Mouse (Mus musculus) gastrocnemius, postnatal 25 days (tissue): Measurements from ENCODE around the gene Phf10. TPM values are rescaled to one million over a fixed set of nuclear protein-coding genes. Genes with fewer than 3 reads are reported as not detected.
A peak's percentile ranks its signal among the peaks of the same experiment; 100 is the strongest.
"Not testable (repeated sequence)": the region's sequence is repeated elsewhere in the genome, so short reads cannot be mapped to it uniquely, and the experiment has no call there.

ENCODE experiments used
- DNase-seq: peaks from one replicate; pipeline ENCODE4 v3.0.0; 2022
- long read RNA-seq, 2 experiments: library from polyadenylated mRNA; stranded (forward); transcript quantifications; one replicate each; pipeline ENCODE4 v2.0.0; 2021
- total RNA-seq, 2 experiments: library from RNA; stranded (reverse); gene quantifications; 1 replicate in 1 of 2; 2 replicates in 1 of 2; pipeline ENCODE4 v1.2.3; 2021

The Phf10 gene
- total RNA-seq = 10 to 100 TPM; 44.2 to 46.5 TPM
- long read RNA-seq, experiment 1, transcript Phf10-201 (12 exons, 1,663 nt) = major isoform, 29 of 62 reads
- long read RNA-seq, experiment 1, partial matches to known transcripts = 9 of 62 reads
- long read RNA-seq, experiment 1, other reads (novel, unspliced or antisense) = 24 of 62 reads
- long read RNA-seq, experiment 2, transcript Phf10-201 (12 exons, 1,663 nt) = major isoform, 33 of 74 reads
- long read RNA-seq, experiment 2, partial matches to known transcripts = 21 of 74 reads
- long read RNA-seq, experiment 2, other reads (novel, unspliced or antisense) = 20 of 74 reads

DNA sequence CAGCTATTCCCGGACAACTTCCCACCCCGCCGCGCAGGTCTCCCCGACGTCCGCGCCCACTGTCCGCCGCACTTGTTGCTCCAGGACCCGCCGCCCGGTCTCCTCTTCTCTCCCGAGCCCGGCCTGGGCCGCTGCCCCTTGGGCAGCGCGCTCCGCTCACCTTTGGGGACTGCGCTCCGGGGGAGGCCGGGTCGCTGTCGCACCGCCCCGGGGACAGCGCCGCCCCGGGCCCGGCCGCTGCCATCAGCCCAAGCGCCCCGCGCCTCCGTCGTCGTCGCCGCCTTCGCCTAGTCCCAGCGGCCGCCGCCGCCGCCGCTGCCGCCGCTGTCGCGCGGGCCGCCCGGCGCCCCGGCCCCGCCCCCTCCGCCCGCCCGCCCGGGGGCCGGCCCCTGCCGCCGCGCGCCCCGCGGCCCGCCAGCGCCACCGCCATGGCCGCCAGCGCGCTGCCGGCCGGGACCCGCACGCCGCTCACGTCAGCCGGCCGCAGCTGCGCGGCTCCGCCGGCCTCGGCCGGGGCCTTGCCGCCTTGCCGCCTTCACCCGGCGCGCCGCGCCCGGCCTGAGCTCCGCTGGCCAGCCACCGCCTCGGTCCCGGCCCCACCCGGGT, at the start of gene Phf10:
TSS of gene Phf10 (minus strand) at position 323 of the 606 bp plus-strand sequence.
- peak; percentile 13 for DNase-seq

- not testable (repeated sequence) for DNase-seq
Measured at GRCm38 (mm10) chr17:15009706-15010413, 48.8 kb upstream of the Phf10 start, which contains the start of gene Gm3435. Gm3435 (plus strand) TSS chr17:15010176.

DNA sequence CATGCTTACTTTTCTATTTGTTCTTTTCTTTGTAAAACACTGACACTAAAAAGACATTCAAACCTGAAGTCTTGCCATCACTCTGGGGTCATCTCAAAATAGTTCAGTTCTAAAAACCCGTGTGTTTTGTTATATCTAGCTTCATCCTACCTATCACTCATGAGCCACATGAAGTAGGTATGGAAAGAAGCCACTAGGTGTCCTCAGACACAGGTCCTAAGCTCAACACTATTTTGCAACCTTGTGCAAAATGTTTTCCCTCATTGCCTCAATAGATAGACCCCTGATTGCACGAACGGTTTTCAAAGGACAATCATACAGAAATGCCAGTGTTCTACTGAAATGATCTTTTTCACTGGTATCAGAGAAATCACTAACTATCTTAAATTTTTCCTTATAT, 48.0 kb upstream of the Phf10 start:
- DNase-seq = not testable (repeated sequence)

- not testable (repeated sequence) for DNase-seq
Measured at GRCm38 (mm10) chr17:15000047-15000446, 39.0 kb upstream of the Phf10 start.

DNA sequence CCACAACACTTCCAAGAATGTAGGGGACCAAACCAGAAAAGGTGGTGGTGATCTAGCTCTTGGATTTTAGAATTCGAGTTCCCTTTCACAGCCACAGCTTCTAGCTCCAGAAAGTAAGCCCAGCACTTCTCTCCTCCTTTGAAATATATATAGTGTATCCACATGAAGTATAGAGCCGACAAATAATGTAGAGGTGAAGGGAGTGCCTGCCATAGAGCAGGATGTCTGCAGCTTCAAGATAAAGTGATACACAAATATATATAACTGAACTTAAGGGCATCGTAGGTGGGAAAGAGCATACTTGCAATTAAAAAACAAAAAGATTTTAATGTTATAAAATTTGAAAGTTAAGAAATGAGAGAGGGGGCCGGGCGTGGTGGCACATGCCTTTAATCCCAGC, 33.1 kb upstream of the Phf10 start:
- DNase-seq = not testable (repeated sequence)

- not testable (repeated sequence) for DNase-seq
Measured at GRCm38 (mm10) chr17:14993139-14993832, 32.2 kb upstream of the Phf10 start.

GRCm38 (mm10) chr17:14992522-14993138, 31.6 kb upstream of the Phf10 start:
- DNase-seq = not testable (repeated sequence)

GRCm38 (mm10) chr17:14990116-14990702, 29.1 kb upstream of the Phf10 start:
- peak; percentile 3 for DNase-seq

DNA sequence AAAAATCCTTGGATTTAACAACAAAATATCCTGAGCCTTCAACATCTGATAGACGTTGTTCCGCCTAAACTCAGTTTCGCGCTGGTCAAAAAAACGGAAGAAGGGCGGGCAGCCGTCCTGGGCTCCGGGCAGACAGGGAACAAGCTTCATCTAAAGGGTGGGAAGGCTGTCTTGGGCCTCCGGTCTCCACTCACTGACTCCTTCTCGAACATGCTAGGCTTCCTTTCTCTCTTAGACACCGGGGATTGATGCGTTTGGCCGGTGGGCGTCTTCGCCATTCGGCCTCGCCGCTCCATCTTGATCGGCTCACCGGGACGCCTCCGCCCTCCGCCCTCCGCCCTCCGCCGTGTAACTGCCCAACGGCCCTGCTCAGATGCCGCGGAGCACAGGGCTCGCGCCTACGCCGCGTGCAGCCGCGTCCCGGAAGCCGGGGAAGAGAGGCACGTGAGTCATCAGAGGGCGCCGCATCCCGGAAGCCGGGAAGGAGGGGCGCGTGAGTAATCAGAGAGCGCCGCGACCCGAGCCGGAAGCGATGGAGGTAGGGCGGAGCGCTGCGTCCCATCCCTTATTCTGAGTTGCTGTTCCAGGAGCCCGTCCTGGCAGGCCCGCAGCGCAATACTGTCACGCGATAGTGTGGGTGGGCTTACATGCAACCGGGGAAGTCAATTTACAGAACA, 17.4 kb upstream of the Phf10 start, which contains the start of the genes 9030025P20Rik and Gm3417:
TSS of gene 9030025P20Rik (plus strand) at position 107 of the 677 bp plus-strand sequence.
TSS of gene Gm3417 (minus strand) at position 429 of the 677 bp plus-strand sequence.
- DNase-seq = not testable (repeated sequence)

GRCm38 (mm10) chr17:14977718-14978361, 16.8 kb upstream of the Phf10 start:
- not testable (repeated sequence) for DNase-seq

DNA sequence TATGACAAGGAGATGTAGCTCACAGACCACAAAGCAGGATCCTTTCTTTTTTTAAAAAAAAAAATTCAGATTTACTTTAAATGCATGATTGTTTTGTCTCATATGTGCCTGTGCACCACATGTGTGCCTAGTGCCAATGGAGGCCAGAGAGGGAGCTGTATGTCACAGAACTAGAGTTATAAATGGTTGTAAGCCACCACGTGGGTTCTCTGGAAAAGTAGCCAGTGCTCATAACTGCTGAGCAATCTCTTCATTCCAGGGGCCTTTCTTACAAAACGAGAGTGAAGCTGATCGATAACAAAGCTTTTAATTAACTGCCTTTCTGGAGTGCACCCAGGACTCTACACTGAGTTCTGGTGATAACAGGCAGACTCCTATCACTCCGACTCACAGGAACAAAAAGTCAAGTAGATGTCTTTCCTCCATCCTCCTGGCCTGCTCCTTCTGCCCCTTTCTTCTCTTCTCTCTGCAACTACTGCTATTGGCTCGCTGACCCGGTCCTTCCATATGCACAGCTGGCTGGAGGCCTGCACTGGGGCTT, 7.4 kb upstream of the Phf10 start:
- not testable (repeated sequence) for DNase-seq

- DNase-seq = not testable (repeated sequence)
Measured at GRCm38 (mm10) chr17:14961557-14962154, 583 bp upstream of the Phf10 start.

DNA sequence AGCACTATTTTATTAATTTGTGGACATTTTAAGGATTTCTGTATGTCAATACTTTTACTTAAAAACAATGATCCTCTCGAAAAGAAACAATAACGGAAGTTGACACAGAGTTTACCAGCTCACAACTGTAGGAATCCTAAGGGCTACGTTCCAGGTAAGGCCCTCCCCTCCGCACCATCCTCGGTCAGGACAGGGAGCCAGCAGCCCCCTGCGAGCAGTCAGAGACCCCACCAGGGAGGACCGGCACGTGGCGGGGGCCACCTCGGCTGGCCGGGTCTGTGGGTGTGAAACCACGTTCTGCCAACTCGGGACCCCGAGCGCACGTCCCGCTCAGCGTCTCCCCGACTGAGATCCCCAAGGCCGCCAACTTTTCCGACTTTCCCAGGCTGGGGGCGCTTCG, 553 bp downstream of the Phf10 start:
- peak; percentile 33 for DNase-seq

- DNase-seq = no peak
Measured at GRCm38 (mm10) chr17:14959979-14960378, 1.1 kb downstream of the Phf10 start.

DNA sequence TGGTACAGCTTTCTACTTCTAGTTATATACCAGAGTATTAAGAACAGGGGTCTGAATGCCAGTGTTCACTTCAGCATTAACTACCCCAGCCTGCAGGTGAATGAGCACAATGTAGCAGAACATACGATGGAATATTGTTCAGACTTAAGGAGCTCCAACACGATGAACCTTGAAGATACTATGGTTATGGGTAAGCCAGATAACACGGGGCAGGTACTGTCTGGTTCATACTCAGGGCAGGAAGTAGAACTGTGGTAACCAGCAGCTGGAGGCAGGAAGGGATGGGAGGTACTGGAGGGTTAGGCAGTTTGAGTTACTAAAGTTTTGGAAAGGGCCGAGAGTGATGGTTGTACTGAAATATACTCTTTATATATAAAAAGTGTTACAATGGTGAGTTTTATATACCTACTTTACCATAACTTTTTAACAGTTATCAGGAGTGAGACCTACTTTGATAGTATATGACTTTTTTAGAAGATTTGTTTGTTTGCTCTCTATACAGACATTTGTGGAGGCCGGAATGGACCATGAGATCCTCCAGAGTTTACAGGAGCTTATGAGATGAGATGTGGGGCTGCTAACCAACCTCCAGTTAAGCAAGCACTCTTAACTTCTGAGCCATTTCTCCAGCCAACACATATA, 2.3 kb downstream of the Phf10 start:
- DNase-seq = no peak

DNA sequence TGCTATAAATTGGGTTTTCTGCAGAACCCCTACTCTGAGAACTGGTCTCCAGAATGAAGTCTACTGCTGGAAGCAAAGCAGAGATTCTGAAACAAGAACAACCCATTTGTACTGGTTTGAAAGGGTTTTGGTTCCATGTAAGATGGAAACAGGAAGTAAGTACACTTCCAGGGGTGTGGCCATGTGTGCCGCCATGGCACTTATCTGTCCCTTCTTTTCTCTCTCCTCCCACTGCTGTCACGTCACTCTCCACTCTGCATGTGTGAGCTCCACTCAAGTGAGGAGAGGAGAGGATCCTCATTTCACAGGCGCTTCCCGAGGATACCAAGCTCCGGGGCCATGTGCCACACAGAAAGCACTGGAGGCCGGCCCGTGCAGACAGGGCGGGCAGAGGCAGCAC, 7.6 kb downstream of the Phf10 start:
- DNase-seq = no peak

GRCm38 (mm10) chr17:14949161-14949827, 11.8 kb downstream of the Phf10 start:
- peak; percentile 2 for DNase-seq

- DNase-seq = peak; percentile 2
Measured at GRCm38 (mm10) chr17:14944551-14944950, 16.5 kb downstream of the Phf10 start.
